Mouse (Mus musculus): ENCODE measurements around the gene Ccdc66. TPM values are rescaled to one million over a fixed set of nuclear protein-coding genes. Genes with fewer than 3 reads are reported as not detected.

Gene Ccdc66
- polyA plus RNA-seq, 1 experiment from 2014 or later = 16.2 TPM

- Histone ChIP-seq H3K9me3 (ENCODE audit: control insufficient read depth, low read length) (no peaks in the 10 kb centered on the region), H3K4me2 (no peak overlapping the region), H3K9ac (ENCODE audit: low read length) (no peak overlapping the region), H3K4me3 (ENCODE audit: low read depth, low read length) (no peak overlapping the region), H3K27ac (ENCODE audit: low read depth, low read length) (no peak overlapping the region), H3K36me3 (ENCODE audit: control insufficient read depth, insufficient read depth, low read length) (no peaks in the 10 kb centered on the region; the same call in 1 of the 2 replicates), H3K4me1 (ENCODE audit: control insufficient read depth, insufficient read depth, low read length) (no peaks in the 10 kb centered on the region), H3K27me3 (ENCODE audit: control insufficient read depth, insufficient read depth, low read length) (no peaks in the 10 kb centered on the region)
- DNase-seq (ENCODE audit: low spot score, missing footprints) (no peak), ATAC-seq (ENCODE audit: low FRiP score) (no peak)
- 83% methylated on average over 2 of the region's 2 CpGs for WGBS
These were observed 63.4 kb downstream of the Ccdc66 start for GRCm38 (mm10) chr14:27444851-27445281.

- no peak overlapping the region for H3K4me2 ChIP-seq
- H3K4me3 ChIP-seq (ENCODE audit: low read depth, low read length) = no peak overlapping the region
- H3K36me3 ChIP-seq (ENCODE audit: control insufficient read depth, insufficient read depth, low read length) = no peaks in the 10 kb centered on the region; the same call in 1 of the 2 replicates
These were observed 67.3 kb downstream of the Ccdc66 start for GRCm38 (mm10) chr14:27440921-27441320.

GRCm38 (mm10) chr14:27436826-27437225 is 71.4 kb downstream of the Ccdc66 start:
- Histone ChIP-seq H3K36me3 (ENCODE audit: control insufficient read depth, insufficient read depth, low read length) (no peaks in the 10 kb centered on the region; the same call in 1 of the 2 replicates), H3K9ac (ENCODE audit: low read length) (no peak overlapping the region), H3K9me3 (ENCODE audit: control insufficient read depth, low read length) (no peaks in the 10 kb centered on the region), H3K27ac (ENCODE audit: low read depth, low read length) (no peak overlapping the region), H3K4me2 (no peak overlapping the region), H3K27me3 (ENCODE audit: control insufficient read depth, insufficient read depth, low read length) (no peaks in the 10 kb centered on the region), H3K4me1 (ENCODE audit: control insufficient read depth, insufficient read depth, low read length) (no peaks in the 10 kb centered on the region), H3K4me3 (ENCODE audit: low read depth, low read length) (no peak overlapping the region)
- no peak for ATAC-seq (ENCODE audit: low FRiP score)
- no peak for DNase-seq (ENCODE audit: low spot score, missing footprints)
- 90% methylated on average over 3 of the region's 3 CpGs for WGBS

More at GRCm38 (mm10) chr14:27440921-27441320, 67.3 kb downstream of the Ccdc66 start:
- Histone ChIP-seq H3K27ac (ENCODE audit: low read depth, low read length) (no peak overlapping the region), H3K9ac (ENCODE audit: low read length) (no peak overlapping the region), H3K9me3 (ENCODE audit: control insufficient read depth, low read length) (no peaks in the 10 kb centered on the region), H3K27me3 (ENCODE audit: control insufficient read depth, insufficient read depth, low read length) (no peaks in the 10 kb centered on the region), H3K4me1 (ENCODE audit: control insufficient read depth, insufficient read depth, low read length) (no peaks in the 10 kb centered on the region)
- DNase-seq (ENCODE audit: low spot score, missing footprints) (no peak), ATAC-seq (ENCODE audit: low FRiP score) (no peak)

- DNase-seq (ENCODE audit: low spot score, missing footprints) (no peak), ATAC-seq (ENCODE audit: low FRiP score) (no peak)
- H3K4me3 ChIP-seq (ENCODE audit: low read depth, low read length) = no peak overlapping the region
- no peaks in the 10 kb centered on the region; the same call in 1 of the 2 replicates for H3K36me3 ChIP-seq (ENCODE audit: control insufficient read depth, insufficient read depth, low read length)
- no peaks in the 10 kb centered on the region for H3K27me3 ChIP-seq (ENCODE audit: control insufficient read depth, insufficient read depth, low read length)
- H3K9ac ChIP-seq (ENCODE audit: low read length) = no peak overlapping the region
- no peak overlapping the region for H3K4me2 ChIP-seq
- H3K9me3 ChIP-seq (ENCODE audit: control insufficient read depth, low read length) = no peaks in the 10 kb centered on the region
- 98% methylated on average over 1 of the region's 1 CpGs for WGBS
- no peak overlapping the region for H3K27ac ChIP-seq (ENCODE audit: low read depth, low read length)
- H3K4me1 ChIP-seq (ENCODE audit: control insufficient read depth, insufficient read depth, low read length) = no peaks in the 10 kb centered on the region
These were observed 72.1 kb downstream of the Ccdc66 start for GRCm38 (mm10) chr14:27436116-27436515.

- WGBS = 97% methylated on average over 2 of the region's 2 CpGs
- Histone ChIP-seq H3K4me2 (no peak overlapping the region), H3K4me1 (ENCODE audit: control insufficient read depth, insufficient read depth, low read length) (peaks cover 2% of the 10 kb centered on the region; the same call in 1 of the 2 replicates), H3K27me3 (ENCODE audit: control insufficient read depth, insufficient read depth, low read length) (peaks cover 6% of the 10 kb centered on the region; the same call in 1 of the 2 replicates), H3K9ac (ENCODE audit: low read length) (no peak overlapping the region), H3K36me3 (ENCODE audit: control insufficient read depth, insufficient read depth, low read length) (no peaks in the 10 kb centered on the region; the same call in 1 of the 2 replicates), H3K9me3 (ENCODE audit: control insufficient read depth, low read length) (peaks cover 5% of the 10 kb centered on the region; the same call in 1 of the 2 replicates), H3K27ac (ENCODE audit: low read depth, low read length) (no peak overlapping the region), H3K4me3 (ENCODE audit: low read depth, low read length) (no peak overlapping the region)
- ATAC-seq (ENCODE audit: low FRiP score) (no peak), DNase-seq (ENCODE audit: low spot score, missing footprints) (no peak)
These were observed 76.2 kb downstream of the Ccdc66 start for GRCm38 (mm10) chr14:27432064-27432463.

Other genes starting within 250 kb of the Ccdc66 start
- 10.5 and 13.8 TPM in 2 replicates for gene Fam208a, start 79.6 kb downstream of the Ccdc66 start, polyA plus RNA-seq (2014; fragmentation: Nextera tagmentation; extraction: Ambion mirVana)
- gene Erc2, start 114.0 kb upstream of the Ccdc66 start, polyA plus RNA-seq (2014; fragmentation: Nextera tagmentation; extraction: Ambion mirVana) = 10.6 and 13.8 TPM in 2 replicates